Mouse (Mus musculus) lung, postnatal 14 days (tissue): ENCODE data around the gene Hbq1b.
A peak's percentile ranks its signal among the peaks of the same experiment; 100 is the strongest.
"Not testable (repeated sequence)": the region's sequence is repeated elsewhere in the genome, so short reads cannot be mapped to it uniquely, and the experiment has no call there.

Source experiments
- DNase-seq: peaks from one replicate; pipeline ENCODE4 v3.0.0; 2021

The Hbq1b gene

GRCm38 (mm10) chr11:32268952-32269351, 17.8 kb upstream of the Hbq1b start:
- no peak for DNase-seq

GRCm38 (mm10) chr11:32271178-32271577, 15.6 kb upstream of the Hbq1b start:
- DNase-seq: no peak

- DNase-seq: no peak
These were observed 10.4 kb upstream of the Hbq1b start, which contains the start of gene Hba-x for GRCm38 (mm10) chr11:32276347-32276746. Hba-x (plus strand) TSS chr11:32276400.

GRCm38 (mm10) chr11:32277736-32278457, 8.9 kb upstream of the Hbq1b start:
- DNase-seq: no peak

- DNase-seq: no peak
These were observed 8.3 kb upstream of the Hbq1b start for GRCm38 (mm10) chr11:32278458-32278957.

GRCm38 (mm10) chr11:32280646-32281045, 6.1 kb upstream of the Hbq1b start:
- DNase-seq: no peak

- DNase-seq: no peak
These were observed 5.2 kb upstream of the Hbq1b start for GRCm38 (mm10) chr11:32281416-32282144.

- DNase-seq: not testable (repeated sequence)
These were observed 3.5 kb upstream of the Hbq1b start, which contains the start of gene Hba-a1 for GRCm38 (mm10) chr11:32283091-32283777. Hba-a1 (plus strand) TSS chr11:32283511.

- DNase-seq: not testable (repeated sequence)
These were observed 2.2 kb upstream of the Hbq1b start for GRCm38 (mm10) chr11:32284582-32284981.

- no peak for DNase-seq
These were observed 1.6 kb upstream of the Hbq1b start for GRCm38 (mm10) chr11:32285031-32285775.

- not testable (repeated sequence) for DNase-seq
These were observed 878 bp upstream of the Hbq1b start for GRCm38 (mm10) chr11:32285887-32286286.

GRCm38 (mm10) chr11:32287493-32287825, 694 bp downstream of the Hbq1b start:
- no peak for DNase-seq

GRCm38 (mm10) chr11:32292819-32293218, 6.1 kb downstream of the Hbq1b start:
- DNase-seq: not testable (repeated sequence)

GRCm38 (mm10) chr11:32293479-32293878, 6.7 kb downstream of the Hbq1b start:
- DNase-seq: not testable (repeated sequence)

- DNase-seq: not testable (repeated sequence)
These were observed 9.4 kb downstream of the Hbq1b start, which contains the start of gene Hba-a2 for GRCm38 (mm10) chr11:32296203-32296602. Hba-a2 (plus strand) TSS chr11:32296489.

- not testable (repeated sequence) for DNase-seq
These were observed 10.7 kb downstream of the Hbq1b start for GRCm38 (mm10) chr11:32297417-32297816.

GRCm38 (mm10) chr11:32297866-32298531, 11.2 kb downstream of the Hbq1b start:
- DNase-seq: no peak

GRCm38 (mm10) chr11:32298532-32298918, 11.8 kb downstream of the Hbq1b start:
- DNase-seq: no peak

- peak; percentile 64 for DNase-seq
These were observed 13.1 kb downstream of the Hbq1b start, which contains the start of gene Hbq1a for GRCm38 (mm10) chr11:32299865-32300264. Hbq1a (plus strand) TSS chr11:32300069.

- no peak for DNase-seq
These were observed 13.8 kb downstream of the Hbq1b start for GRCm38 (mm10) chr11:32300279-32301267.

- DNase-seq: no peak
These were observed 14.7 kb downstream of the Hbq1b start for GRCm38 (mm10) chr11:32301506-32301905.
